Mouse (Mus musculus) embryonic facial prominence, embryonic 11.5 days (tissue): ENCODE measurements at regions not wholly inside any gene's neighbourhood (a gene's known extent, or its start where the extent isn't known, plus 50 kb on each side); places are given as distances from the start of the nearest gene placed in this dataset.

Experiments
- ATAC-seq: fragments of 200-750 bp; cut with Nextera tagmentation; replicated peaks from 2 replicates; pipeline ENCODE4 v1.8.0; 2017; ENCODE audit warnings: low read depth; ENCODE audit not compliant: insufficient number of reproducible peaks, low FRiP score, low TSS enrichment
- DNase-seq: peaks from one replicate; pipeline ENCODE4 v3.0.0-alpha.2; 2015; ENCODE audit warnings: low spot score
- H3K27ac ChIP-seq: fragments of 300-500 bp; sonication (generic); replicated peaks from 2 replicates; pipeline ENCODE4 v1.5.1; 2014; ENCODE audit warnings: mild to moderate bottlenecking, low read depth, low read length, control low read depth
- H3K27me3 ChIP-seq: fragments of 300-500 bp; sonication (generic); 2 replicates; pipeline ENCODE4 v1.6.1; 2014; ENCODE audit warnings: mild to moderate bottlenecking, low read length, moderate library complexity, mixed read lengths; ENCODE audit not compliant: control insufficient read depth, insufficient read depth
- H3K36me3 ChIP-seq: fragments of 300-500 bp; sonication (generic); replicated peaks from 2 replicates; pipeline ENCODE4 v1.6.1; 2014; ENCODE audit warnings: low read depth, mild to moderate bottlenecking, low read length, moderate library complexity, mixed read lengths; ENCODE audit not compliant: control insufficient read depth, insufficient read depth
- H3K4me1 ChIP-seq: fragments of 300-500 bp; sonication (generic); 2 replicates; pipeline ENCODE4 v1.6.1; 2014; ENCODE audit warnings: low read length, mixed read lengths; ENCODE audit not compliant: control insufficient read depth, insufficient read depth
- H3K4me2 ChIP-seq: fragments of 300-500 bp; sonication (generic); 2 replicates; pipeline ENCODE4 v1.6.1; 2014; ENCODE audit warnings: low read depth, mild to moderate bottlenecking, control low read depth, low read length, moderate library complexity
- H3K4me3 ChIP-seq: fragments of 300-500 bp; sonication (generic); 2 replicates; pipeline ENCODE4 v1.5.1; 2014; ENCODE audit warnings: low read depth, low read length, control low read depth
- H3K9ac ChIP-seq: fragments of 300-500 bp; sonication (generic); replicated peaks from 2 replicates; pipeline ENCODE4 v1.6.1; 2014; ENCODE audit warnings: mild to moderate bottlenecking, control low read depth, low read length
- H3K9me3 ChIP-seq: fragments of 300-500 bp; sonication (generic); replicated peaks from 2 replicates; pipeline ENCODE4 v1.6.1; 2016; ENCODE audit warnings: mild to moderate bottlenecking, low read length, inconsistent platforms, mixed read lengths; ENCODE audit not compliant: control insufficient read depth
- WGBS: fragments of 180-500 bp; shearing (Covaris S2); extraction: QIAGEN DNeasy Blood & Tissue Kit; methylation state at CpG from one replicate; pipeline ENCODE4 v1.1.7; 2014; 5-methylcytosine and 5-hydroxymethylcytosine counted together

GRCm38 (mm10) chr4:106199833-106200232, 116.2 kb upstream of the Usp24 start:
- DNase-seq, result peak; percentile 50
- Histone ChIP-seq H3K27me3 (no peaks in the 10 kb centered on the region), H3K9me3 (no peaks in the 10 kb centered on the region), H3K36me3 (no peaks in the 10 kb centered on the region; the same call in 1 of the 2 replicates), H3K4me3 (no peak overlapping the region), H3K9ac (no peak overlapping the region; the same call in 1 of the 2 replicates), H3K4me1 (peaks cover 5% of the 10 kb centered on the region), H3K4me2 (peak overlapping the region; percentile 23), H3K27ac (peak overlapping the region; percentile 52; the same call in 1 of the 2 replicates)
- 7% methylated on average over 11 of the region's 11 CpGs for WGBS
- peak; percentile 58; the same call in 1 of the 2 replicates for ATAC-seq

DNA sequence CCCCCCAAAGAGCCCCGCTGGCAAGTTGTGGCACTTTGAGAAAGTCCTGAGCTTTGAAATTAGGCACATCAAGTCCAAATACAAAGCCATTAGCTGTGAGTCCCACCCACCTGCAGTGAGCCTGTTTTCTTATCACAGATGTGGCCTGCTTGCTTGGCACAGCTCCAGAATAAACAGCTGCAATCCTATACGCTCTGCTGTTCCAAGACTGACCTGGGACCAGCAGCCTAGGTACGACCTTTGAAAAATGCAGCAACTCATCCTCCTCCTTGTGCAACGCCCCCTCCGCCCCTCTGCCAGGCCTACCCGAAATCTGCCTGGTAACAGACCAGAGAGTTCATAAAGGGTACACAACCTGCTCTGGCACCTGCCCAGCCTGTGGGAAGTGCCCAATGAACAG, 115.8 kb upstream of the Usp24 start:
- WGBS, result 33% methylated on average over 6 of the region's 6 CpGs
- Histone ChIP-seq H3K27ac (0 out of 2 replicates have a peak overlapping the region, but pooled peaks have one; percentile 52), H3K27me3 (no peaks in the 10 kb centered on the region), H3K4me1 (peaks cover 5% of the 10 kb centered on the region), H3K36me3 (no peaks in the 10 kb centered on the region; the same call in 1 of the 2 replicates), H3K4me3 (no peak overlapping the region), H3K9ac (no peak overlapping the region), H3K4me2 (no peak overlapping the region), H3K9me3 (no peaks in the 10 kb centered on the region)
- peak; percentile 64 for DNase-seq
- peak; percentile 66; the same call in 1 of the 2 replicates for ATAC-seq

DNA sequence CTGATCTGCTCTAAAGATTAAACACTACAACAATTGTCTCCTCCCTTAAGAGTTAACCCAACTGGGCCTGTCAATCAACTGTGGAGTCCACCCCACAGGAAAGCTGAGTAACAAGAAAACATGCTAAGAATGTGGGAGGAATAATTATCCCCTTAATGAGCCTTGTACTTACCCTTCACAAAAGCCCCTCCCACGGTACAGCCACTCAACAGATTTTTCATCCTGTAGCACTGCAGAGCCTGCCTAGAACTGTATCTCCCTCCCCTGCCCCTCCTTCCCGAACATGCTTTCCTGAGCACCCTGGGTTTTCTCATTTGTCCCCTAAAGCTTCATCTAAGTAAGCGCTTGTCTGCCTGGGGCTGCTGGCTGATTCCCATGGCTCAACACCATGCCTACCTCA, 113.5 kb upstream of the Usp24 start:
- Histone ChIP-seq H3K36me3 (no peaks in the 10 kb centered on the region; the same call in 1 of the 2 replicates), H3K4me3 (no peak overlapping the region), H3K4me2 (no peak overlapping the region), H3K9ac (no peak overlapping the region), H3K27ac (no peak overlapping the region), H3K4me1 (peaks cover 5% of the 10 kb centered on the region), H3K9me3 (no peaks in the 10 kb centered on the region), H3K27me3 (no peaks in the 10 kb centered on the region)
- DNase-seq, result peak; percentile 40
- no peak for ATAC-seq
- 39% methylated on average over 3 of the region's 3 CpGs for WGBS

- H3K4me2 ChIP-seq, result no peak overlapping the region
- no peaks in the 10 kb centered on the region for H3K9me3 ChIP-seq
- H3K4me1 ChIP-seq, result no peaks in the 10 kb centered on the region
- H3K4me3 ChIP-seq, result no peak overlapping the region
- no peaks in the 10 kb centered on the region; the same call in 1 of the 2 replicates for H3K36me3 ChIP-seq
- H3K27ac ChIP-seq, result no peak overlapping the region
- no peaks in the 10 kb centered on the region for H3K27me3 ChIP-seq
- DNase-seq (no peak), ATAC-seq (no peak)
- no peak overlapping the region for H3K9ac ChIP-seq
- 89% methylated on average over 2 of the region's 2 CpGs for WGBS
Measured at GRCm38 (mm10) chr4:106205200-106205599, 110.8 kb upstream of the Usp24 start.

- Histone ChIP-seq H3K27ac (no peak overlapping the region), H3K36me3 (no peaks in the 10 kb centered on the region; the same call in 1 of the 2 replicates), H3K4me1 (no peaks in the 10 kb centered on the region), H3K4me2 (no peak overlapping the region), H3K4me3 (no peak overlapping the region), H3K9ac (no peak overlapping the region), H3K9me3 (no peaks in the 10 kb centered on the region), H3K27me3 (no peaks in the 10 kb centered on the region)
- DNase-seq (peak; percentile 25), ATAC-seq (no peak)
- 26% methylated on average over 2 of the region's 2 CpGs for WGBS
Measured at GRCm38 (mm10) chr4:106206023-106206422, 110.0 kb upstream of the Usp24 start.

DNA sequence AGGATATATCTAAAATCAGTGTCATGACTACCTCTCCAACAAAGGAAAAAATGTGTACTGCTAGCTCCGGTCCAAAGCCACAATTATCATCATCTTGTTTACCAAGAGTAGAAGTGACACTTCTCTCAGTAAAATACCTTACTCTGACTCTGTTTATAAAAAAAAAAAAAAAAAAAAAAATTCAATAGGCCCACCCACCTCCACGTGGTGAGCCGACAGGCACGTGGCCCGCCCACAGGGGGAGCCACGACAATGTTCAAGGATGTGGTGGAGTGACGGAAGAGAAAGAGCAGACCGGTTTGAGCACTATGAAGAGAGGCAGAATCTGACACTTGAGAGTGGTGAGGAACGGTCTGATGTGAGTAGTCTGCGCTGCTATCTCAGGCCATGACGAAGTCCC, 106.5 kb upstream of the Usp24 start:
- H3K4me1 ChIP-seq, result no peaks in the 10 kb centered on the region
- H3K9me3 ChIP-seq, result no peaks in the 10 kb centered on the region
- H3K27ac ChIP-seq, result no peak overlapping the region
- no peaks in the 10 kb centered on the region for H3K36me3 ChIP-seq
- DNase-seq (no peak), ATAC-seq (no peak)
- no peak overlapping the region for H3K9ac ChIP-seq
- 86% methylated on average over 11 of the region's 11 CpGs for WGBS
- no peak overlapping the region for H3K4me2 ChIP-seq
- H3K4me3 ChIP-seq, result no peak overlapping the region
- no peaks in the 10 kb centered on the region for H3K27me3 ChIP-seq

DNA sequence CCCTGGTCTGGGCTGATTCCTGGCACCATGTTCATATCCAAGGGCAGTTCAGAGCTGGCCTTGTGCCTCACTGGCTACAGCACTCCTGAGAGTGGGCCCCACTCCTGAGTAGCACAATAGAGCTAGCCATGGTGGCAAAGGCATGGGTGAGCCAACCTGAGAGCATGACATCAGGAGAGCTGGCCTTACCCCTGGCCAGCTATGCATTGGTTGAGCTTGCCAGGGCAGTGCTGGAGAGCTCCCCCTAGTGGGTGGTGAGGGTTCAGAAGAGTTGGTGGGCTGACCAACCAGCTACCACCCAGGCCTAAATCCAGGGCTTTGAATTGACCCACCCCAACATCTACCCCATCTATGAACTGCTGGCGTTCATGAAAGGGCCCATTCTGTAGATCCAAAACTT, 106.0 kb upstream of the Usp24 start:
- 100% methylated on average over 1 of the region's 1 CpGs for WGBS
- no peak overlapping the region for H3K4me3 ChIP-seq
- H3K9ac ChIP-seq, result no peak overlapping the region
- H3K9me3 ChIP-seq, result no peaks in the 10 kb centered on the region
- ATAC-seq (no peak), DNase-seq (no peak)
- H3K4me1 ChIP-seq, result no peaks in the 10 kb centered on the region
- H3K27ac ChIP-seq, result no peak overlapping the region
- no peaks in the 10 kb centered on the region for H3K36me3 ChIP-seq
- H3K4me2 ChIP-seq, result no peak overlapping the region
- H3K27me3 ChIP-seq, result no peaks in the 10 kb centered on the region

DNA sequence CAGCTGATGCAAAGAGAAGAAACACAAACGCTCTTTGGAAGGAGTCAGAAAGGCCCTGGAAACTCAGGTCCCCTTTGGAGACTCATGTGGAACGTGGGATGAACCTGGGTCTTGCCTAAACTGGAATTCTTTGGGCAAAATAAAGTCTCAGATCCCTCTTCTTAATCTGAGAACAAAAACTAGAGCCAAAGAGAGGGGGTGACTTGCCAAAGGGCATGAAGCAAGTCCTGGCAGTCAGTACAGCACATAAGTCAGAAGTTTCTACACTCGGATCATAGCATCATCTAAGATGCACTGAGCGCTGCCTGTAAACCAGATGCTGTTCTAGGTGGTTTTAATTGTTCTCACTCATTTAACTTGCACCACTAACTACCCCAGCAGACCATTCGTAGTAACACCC, 101.8 kb upstream of the Usp24 start:
- Histone ChIP-seq H3K27ac (no peak overlapping the region), H3K9me3 (no peaks in the 10 kb centered on the region), H3K4me3 (no peak overlapping the region), H3K36me3 (no peaks in the 10 kb centered on the region), H3K4me2 (no peak overlapping the region), H3K27me3 (no peaks in the 10 kb centered on the region), H3K9ac (no peak overlapping the region), H3K4me1 (no peaks in the 10 kb centered on the region)
- ATAC-seq, result no peak
- WGBS, result 85% methylated on average over 5 of the region's 5 CpGs
- no peak for DNase-seq
